Mouse (Mus musculus): ENCODE measurements around the gene Mcoln1.
A peak's percentile ranks its signal among the peaks of the same experiment; 100 is the strongest.

The Mcoln1 gene

DNA sequence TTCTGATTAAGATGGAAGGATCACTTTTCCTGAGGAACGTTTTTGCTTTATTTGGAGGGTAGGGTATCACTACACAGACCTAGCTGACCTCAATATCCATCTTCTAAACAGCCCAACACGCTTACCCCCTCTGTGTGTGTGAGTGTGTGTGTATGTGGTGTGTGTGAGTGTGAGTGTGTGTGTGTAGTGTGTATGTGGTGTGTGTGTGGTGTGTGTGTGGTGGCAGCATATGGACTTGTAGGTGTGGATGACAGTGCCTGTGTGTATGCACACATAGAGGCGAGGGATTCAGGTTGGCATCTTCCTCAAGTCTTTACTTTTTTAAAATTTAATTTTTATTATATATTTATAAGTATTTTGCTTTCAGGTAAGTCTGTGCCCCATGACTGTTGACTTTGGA, 1.7 kb upstream of the Mcoln1 start:
- DNase-seq (ENCODE audit: low read depth, low spot score) = no peak

DNA sequence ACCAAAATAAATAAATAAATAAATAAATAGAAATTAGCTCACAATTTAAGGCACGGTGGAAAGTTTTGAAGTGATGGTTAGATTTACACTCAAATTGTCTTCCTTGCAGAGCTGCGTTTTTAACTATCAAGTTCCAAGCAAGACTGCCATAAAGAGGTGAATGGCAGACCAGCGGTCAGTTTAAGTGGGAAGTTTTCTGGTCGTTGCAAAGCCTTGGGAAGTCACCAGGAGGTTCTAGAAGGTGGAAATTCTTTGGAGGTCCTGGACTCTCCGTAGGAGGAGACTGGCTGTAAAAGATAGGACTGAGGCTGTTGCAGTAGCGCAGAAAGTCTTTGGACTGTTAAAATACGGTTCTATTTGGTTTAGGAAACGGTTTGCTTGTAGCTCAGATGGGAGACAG, 506 bp upstream of the Mcoln1 start:
- DNase-seq (ENCODE audit: low read depth, low spot score) = no peak

DNA sequence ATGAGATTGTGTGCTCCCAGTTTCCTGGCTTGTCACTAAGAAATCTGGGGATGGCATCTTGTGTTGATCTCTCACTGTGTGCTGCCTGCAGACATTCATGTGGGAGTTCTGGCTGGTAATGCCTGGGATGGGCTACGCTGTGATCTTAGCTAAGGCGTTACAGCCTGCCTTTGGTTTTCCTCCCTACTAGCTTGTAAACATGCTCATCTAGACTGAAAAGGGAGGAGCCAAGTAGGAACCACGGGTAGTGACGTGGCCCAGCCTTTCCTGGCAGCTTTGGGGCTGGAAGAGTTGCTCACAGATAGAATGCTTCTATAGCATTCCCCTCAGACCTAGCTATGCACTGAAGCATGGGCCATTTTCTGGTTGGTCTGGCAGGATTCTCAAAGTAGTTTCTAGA, 2.0 kb downstream of the Mcoln1 start:
- no peak for DNase-seq (ENCODE audit: low read depth, low spot score)

- DNase-seq (ENCODE audit: low read depth, low spot score) = no peak
These were observed 7.9 kb downstream of the Mcoln1 start for GRCm38 (mm10) chr8:3507979-3508754.

DNA sequence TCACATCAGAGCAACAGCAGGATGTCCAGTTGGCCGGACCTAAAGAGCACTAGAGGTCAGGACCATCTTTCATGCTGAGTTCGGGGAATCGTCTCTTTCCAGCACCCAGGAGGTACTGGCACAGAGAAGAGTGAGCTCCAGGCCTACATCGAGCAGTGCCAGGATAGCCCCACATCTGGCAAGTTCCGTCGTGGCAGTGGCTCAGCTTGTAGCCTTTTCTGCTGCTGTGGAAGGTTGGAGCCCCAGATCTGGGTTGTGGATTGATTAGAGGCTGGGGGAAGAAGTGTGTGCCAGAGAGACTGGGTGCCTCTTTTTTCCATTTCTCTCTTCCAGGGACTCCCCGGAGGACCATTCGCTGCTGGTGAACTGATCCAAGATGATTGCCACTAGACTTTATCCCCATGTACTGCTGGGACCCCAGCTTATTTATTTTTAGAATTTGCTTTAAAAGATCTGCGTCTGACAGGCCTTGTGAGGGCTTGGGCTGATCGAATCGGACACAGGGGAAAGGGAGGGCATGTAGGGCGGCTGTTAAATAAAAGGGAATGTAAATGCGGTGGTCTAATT, 14.5 kb downstream of the Mcoln1 start:
- no peak for DNase-seq (ENCODE audit: low read depth, low spot score)

DNA sequence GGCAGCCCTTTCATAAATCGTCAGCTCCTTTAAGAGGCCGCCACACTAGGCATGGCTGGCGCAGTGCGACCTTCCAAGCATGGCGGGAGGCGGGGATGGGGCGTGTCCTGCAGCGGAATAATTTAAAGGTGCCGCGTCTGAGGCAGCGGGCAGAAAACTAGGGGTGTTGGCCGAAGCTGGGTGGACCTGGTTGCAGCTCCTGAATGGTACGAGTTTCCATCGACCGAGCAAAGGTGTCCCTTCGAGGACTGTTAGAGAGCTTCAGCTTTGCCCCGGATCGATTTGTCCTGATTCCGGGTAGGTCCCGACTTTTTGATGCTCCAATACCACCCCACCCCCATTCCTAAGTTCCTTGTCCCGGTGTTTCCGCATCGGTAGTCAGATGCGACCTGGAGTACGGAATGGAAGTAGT, 15.0 kb downstream of the Mcoln1 start, which contains the start of gene Pnpla6:
Pnpla6 (plus strand) TSS at position 125 of the 412 bp plus-strand sequence.
- DNase-seq (ENCODE audit: low read depth, low spot score) = peak; percentile 83

DNA sequence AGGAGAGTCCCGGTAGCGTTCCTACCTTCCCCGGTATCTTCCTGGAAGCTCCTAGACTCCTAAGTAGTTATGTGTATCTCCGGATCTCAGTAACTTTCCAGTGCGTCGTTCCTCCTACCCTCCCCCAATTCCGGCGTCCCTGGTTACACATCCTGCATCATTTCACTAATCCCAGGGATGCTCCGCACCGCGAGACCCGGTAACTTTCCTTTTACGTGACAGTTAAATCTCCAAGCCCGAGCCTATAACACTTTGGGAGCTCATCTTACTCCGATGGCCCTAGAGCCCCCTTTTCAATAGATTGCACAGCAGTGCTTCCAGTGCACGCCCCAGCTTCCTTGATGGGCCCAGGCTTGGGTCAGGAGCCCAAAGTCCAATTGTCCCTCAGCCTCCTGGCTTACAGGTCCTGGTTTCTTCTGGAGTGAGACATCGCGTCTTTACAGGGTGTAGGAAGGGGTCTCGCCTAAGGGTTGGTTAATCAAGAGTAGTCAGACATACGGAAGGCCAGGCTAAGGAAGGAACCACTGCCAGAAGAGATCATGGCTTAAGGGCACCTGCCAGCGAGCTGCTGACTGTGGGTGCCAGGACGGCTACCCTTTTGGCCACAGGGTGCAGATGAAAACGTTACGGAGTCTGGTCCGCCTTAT, 15.6 kb downstream of the Mcoln1 start:
- DNase-seq (ENCODE audit: low read depth, low spot score) = peak; percentile 57

DNA sequence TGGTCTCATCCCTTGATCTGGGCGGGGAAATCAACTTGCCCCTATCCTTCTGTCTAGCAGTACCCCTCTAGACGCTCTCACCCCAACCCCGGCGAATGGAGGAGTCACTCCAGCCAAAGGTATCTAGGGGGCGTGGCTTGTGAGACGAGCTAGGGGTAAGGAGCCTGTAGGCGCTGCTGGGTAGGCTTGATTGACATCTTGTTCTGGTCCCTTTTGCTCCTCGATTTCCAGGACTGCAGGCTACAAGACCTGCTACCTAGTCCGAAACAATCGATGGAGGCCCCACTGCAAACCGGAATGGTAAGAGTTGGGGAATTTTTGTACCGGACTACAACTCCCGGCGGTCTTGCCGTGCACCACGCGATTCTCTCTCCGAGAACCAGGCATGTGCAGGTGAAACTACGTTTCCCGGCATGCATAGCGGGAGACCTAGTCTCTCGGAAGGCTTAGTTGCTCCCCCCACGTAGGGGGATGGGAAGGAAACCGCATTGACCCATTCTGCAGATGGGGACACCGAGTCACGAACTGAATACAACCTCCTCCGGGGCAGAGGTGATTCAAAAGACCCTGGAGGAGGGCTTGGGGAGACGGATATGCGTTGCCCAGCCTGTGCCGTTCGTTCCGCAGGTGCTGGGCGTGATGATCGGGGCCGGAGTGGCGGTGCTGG, 16.3 kb downstream of the Mcoln1 start:
- peak; percentile 91 for DNase-seq (ENCODE audit: low read depth, low spot score)

DNA sequence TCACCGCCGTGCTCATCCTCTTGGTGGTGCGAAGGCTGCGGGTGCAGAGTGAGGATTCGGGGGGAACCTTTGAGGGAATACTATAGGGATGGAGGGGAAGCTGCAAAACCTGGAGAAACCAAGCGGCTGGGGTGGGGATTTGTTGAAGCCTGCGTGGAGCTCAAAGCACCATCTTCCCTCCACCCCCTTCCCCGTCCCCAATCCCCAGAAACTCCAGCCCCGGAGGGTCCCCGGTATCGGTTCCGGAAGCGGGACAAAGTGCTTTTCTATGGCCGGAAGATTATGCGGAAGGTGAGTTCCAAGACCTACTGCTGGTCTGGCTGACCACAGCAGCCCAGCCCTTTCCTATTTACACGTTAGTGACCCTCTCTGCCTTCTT, 16.8 kb downstream of the Mcoln1 start:
- no peak for DNase-seq (ENCODE audit: low read depth, low spot score)

DNA sequence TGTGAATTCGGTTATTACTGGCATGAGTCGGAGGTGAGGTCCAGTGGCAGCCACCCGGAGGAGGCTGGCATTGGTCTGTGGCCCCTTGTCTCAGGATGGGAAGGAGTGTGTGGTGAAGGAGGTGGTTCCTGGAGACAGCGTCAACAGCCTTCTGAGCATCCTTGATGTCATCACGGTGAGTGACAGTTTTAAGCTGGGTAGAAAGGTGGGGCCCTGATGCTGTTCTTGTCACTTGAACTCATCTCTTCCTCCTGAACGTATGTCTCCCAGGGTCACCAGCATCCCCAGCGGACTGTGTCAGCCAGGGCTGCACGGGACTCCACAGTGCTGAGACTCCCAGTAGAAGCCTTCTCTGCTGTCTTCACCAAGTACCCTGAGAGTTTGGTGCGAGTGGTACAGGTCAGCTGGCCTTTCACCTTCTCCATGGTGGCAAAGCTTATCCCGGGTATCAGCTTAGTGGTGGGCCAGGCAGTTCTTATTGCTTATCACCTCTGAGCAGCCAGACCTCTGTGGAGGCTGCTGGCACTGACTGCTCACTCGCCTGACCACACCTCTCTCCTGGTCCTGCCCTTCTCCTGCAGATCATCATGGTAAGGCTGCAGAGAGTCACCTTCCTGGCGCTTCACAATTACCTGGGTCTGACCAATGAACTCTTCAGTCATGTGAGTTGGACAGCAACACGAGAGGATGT, 21.9 kb downstream of the Mcoln1 start:
- DNase-seq (ENCODE audit: low read depth, low spot score) = no peak

- no peak for DNase-seq (ENCODE audit: low read depth, low spot score)
These were observed 30.6 kb downstream of the Mcoln1 start for GRCm38 (mm10) chr8:3530816-3531215.

- DNase-seq (ENCODE audit: low read depth, low spot score) = no peak
These were observed 31.7 kb downstream of the Mcoln1 start for GRCm38 (mm10) chr8:3531936-3532335.

DNA sequence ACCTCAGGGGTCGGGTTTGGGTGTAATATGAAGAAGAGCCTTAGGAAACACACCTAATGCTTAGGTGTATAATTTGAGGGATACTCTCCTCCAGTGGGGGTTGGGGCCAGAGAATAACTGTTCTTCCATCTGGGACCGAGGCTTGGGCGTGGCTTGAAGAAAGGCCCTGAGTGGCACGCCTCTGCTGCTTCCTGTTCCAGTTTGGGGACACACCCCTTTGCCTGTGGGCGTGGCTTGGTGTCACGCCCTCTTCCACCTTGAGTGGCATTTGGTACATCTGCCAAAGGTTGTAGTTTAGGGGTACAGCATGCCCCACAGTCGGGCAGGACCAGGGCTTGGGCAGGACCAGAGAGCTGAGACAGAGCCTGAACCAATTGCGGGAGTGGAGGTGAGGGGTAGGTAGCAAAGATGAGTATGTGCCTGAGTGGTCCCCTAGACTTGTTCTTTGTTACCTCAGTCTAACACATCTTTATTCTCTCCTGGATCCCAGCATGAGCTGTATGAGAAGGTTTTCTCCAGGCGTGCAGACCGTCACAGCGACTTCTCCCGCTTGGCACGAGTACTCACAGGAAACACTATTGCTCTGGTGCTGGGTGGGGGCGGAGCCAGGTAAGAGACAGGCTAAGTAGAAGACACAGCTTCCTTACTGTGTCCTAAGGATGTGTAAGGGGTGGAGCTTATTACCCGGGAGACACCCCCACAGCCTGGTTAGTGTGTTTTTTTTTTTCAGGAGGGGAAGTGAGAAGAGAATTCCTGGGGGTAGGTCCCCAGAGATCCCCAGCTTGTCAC, 36.0 kb downstream of the Mcoln1 start:
- DNase-seq (ENCODE audit: low read depth, low spot score) = peak; percentile 29

DNA sequence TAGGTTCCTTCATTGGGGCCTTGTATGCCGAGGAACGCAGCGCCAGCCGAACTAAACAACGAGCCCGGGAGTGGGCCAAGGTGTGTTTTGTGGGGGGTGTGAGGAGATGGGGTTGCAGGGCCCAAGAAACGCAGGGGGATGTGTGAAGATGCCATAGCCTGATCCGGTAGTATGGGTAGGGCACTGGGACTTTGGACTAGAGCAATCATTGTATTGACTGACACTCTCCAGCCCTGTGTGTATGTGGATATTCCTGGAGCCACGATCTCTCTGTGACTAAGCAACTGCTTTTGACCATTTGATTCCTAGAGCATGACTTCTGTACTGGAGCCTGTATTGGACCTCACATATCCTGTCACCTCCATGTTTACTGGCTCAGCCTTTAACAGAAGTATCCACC, 36.7 kb downstream of the Mcoln1 start:
- no peak for DNase-seq (ENCODE audit: low read depth, low spot score)

DNA sequence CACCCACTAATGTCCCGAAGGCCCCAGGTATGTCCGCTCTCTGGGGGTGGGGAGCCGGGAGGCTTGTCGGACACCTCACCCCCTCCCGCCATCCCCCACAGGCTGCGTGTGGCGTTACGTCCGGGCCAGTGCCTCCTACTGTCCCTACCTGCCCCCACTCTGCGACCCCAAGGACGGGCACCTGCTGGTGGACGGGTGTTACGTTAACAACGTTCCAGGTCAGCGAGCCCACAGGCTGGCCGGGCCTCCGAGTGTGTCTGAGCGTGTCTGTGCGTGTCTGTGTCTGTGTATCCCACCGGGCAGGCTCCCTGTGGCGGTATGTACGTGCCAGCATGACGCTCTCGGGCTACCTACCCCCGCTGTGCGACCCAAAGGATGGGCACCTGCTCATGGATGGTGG, 37.4 kb downstream of the Mcoln1 start:
- no peak for DNase-seq (ENCODE audit: low read depth, low spot score)

- DNase-seq (ENCODE audit: low read depth, low spot score) = no peak
These were observed 38.9 kb downstream of the Mcoln1 start for GRCm38 (mm10) chr8:3539146-3539545.

DNA sequence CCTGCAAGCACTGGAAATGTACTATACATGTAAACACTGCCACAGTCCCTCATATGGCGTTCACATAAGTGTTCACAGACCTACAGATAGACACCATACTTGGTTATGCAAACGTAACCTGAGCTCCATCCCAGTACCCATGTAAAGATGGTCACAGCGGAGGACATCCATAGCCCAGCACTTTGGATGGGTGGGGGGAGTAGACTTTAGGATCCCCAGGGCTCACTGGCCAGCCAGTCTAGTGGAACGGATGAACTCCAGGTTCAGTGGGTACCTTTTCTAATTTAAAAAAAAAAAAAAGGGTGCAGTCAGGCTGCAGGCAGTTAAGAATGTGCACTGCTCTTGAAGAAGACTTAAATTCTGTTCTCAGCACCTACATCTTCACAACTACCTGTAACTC, 39.8 kb downstream of the Mcoln1 start:
- DNase-seq (ENCODE audit: low read depth, low spot score) = no peak

GRCm38 (mm10) chr8:3546511-3546910, 46.3 kb downstream of the Mcoln1 start:
- DNase-seq (ENCODE audit: low read depth, low spot score) = no peak

GRCm38 (mm10) chr8:3552240-3552639, 52.0 kb downstream of the Mcoln1 start:
- DNase-seq (ENCODE audit: low read depth, low spot score) = no peak

- peak; percentile 20 for DNase-seq (ENCODE audit: low read depth, low spot score)
These were observed 55.9 kb downstream of the Mcoln1 start for GRCm38 (mm10) chr8:3556114-3556513.
